Mouse (Mus musculus) forebrain, embryonic 12.5 days (tissue): ENCODE measurements at regions not wholly inside any gene's neighbourhood (a gene's known extent, or its start where the extent isn't known, plus 50 kb on each side); places are given as distances from the start of the nearest gene placed in this dataset.

ENCODE experiments used
- ATAC-seq: fragments of 200-750 bp; cut with Nextera tagmentation; 2 replicates; pipeline ENCODE4 v1.8.0; 2017; ENCODE audit warnings: moderate TSS enrichment; ENCODE audit not compliant: low FRiP score
- H3K27ac ChIP-seq: fragments of 300-500 bp; sonication (generic); 2 replicates; pipeline ENCODE4 v1.5.1; 2016; ENCODE audit warnings: mild to moderate bottlenecking
- H3K27me3 ChIP-seq: fragments of 300-500 bp; sonication (generic); 2 replicates; pipeline ENCODE4 v1.6.1; 2016; ENCODE audit warnings: mild to moderate bottlenecking
- H3K36me3 ChIP-seq: fragments of 300-500 bp; sonication (generic); replicated peaks from 2 replicates; pipeline ENCODE4 v1.6.1; 2016; ENCODE audit warnings: mild to moderate bottlenecking
- H3K4me1 ChIP-seq: fragments of 300-500 bp; sonication (generic); 2 replicates; pipeline ENCODE4 v1.6.1; 2016
- H3K4me2 ChIP-seq: fragments of 300-500 bp; sonication (generic); 2 replicates; pipeline ENCODE4 v1.6.1; 2016; ENCODE audit warnings: mild to moderate bottlenecking, moderate library complexity
- H3K4me3 ChIP-seq: fragments of 300-500 bp; sonication (generic); replicated peaks from 2 replicates; pipeline ENCODE4 v1.5.1; 2016; ENCODE audit warnings: mild to moderate bottlenecking
- H3K9ac ChIP-seq: fragments of 300-500 bp; sonication (generic); 2 replicates; pipeline ENCODE4 v1.6.1; 2016; ENCODE audit warnings: mild to moderate bottlenecking
- H3K9me3 ChIP-seq: fragments of 300-500 bp; sonication (generic); 2 replicates; pipeline ENCODE4 v1.6.1; 2016
- WGBS: fragments of 180-500 bp; shearing (Covaris S2); methylation state at CpG from one replicate; pipeline ENCODE4 v1.1.7; 2016; 5-methylcytosine and 5-hydroxymethylcytosine counted together

- Histone ChIP-seq H3K4me2 (no peak overlapping the region), H3K4me1 (no peaks in the 10 kb centered on the region), H3K9me3 (no peaks in the 10 kb centered on the region), H3K9ac (no peak overlapping the region), H3K27ac (no peak overlapping the region), H3K27me3 (no peaks in the 10 kb centered on the region), H3K36me3 (no peaks in the 10 kb centered on the region), H3K4me3 (no peak overlapping the region)
- 41% methylated on average over 2 of the region's 2 CpGs for WGBS
- no peak for ATAC-seq
Measured at GRCm38 (mm10) chrX:97434327-97434726, 57.3 kb upstream of the Eda2r start.

GRCm38 (mm10) chrX:97431391-97431803, 54.4 kb upstream of the Eda2r start:
- Histone ChIP-seq H3K4me1 (no peaks in the 10 kb centered on the region), H3K36me3 (no peaks in the 10 kb centered on the region), H3K9me3 (no peaks in the 10 kb centered on the region), H3K4me3 (peak overlapping the region; percentile 31), H3K27ac (no peak overlapping the region), H3K4me2 (peak overlapping the region; percentile 51), H3K9ac (no peak overlapping the region), H3K27me3 (no peaks in the 10 kb centered on the region)
- WGBS = 19% methylated on average over 6 of the region's 6 CpGs
- ATAC-seq = peak; percentile 74; the same call in 1 of the 2 replicates
